Mouse (Mus musculus) intestine, postnatal 0 days (tissue): ENCODE results near the gene Cxcl12. TPM values are rescaled to one million over a fixed set of nuclear protein-coding genes. Genes with fewer than 3 reads are reported as not detected.

ENCODE experiments used
- ATAC-seq: fragments of 200-750 bp; cut with Nextera tagmentation; 2 replicates; pipeline ENCODE4 v1.8.0; 2017; ENCODE audit warnings: mild to moderate bottlenecking, moderate TSS enrichment, moderate library complexity
- H3K27ac ChIP-seq: fragments of 300-500 bp; sonication (generic); 2 replicates; pipeline ENCODE4 v1.5.1; 2014; ENCODE audit warnings: mild to moderate bottlenecking, low read depth, low read length, moderate library complexity
- H3K27me3 ChIP-seq: fragments of 300-500 bp; sonication (generic); replicated peaks from 2 replicates; pipeline ENCODE4 v1.6.1; 2014; ENCODE audit warnings: low read length, mixed read lengths; ENCODE audit not compliant: control insufficient read depth, insufficient read depth
- H3K36me3 ChIP-seq: fragments of 300-500 bp; sonication (generic); 2 replicates; pipeline ENCODE4 v1.6.1; 2014; ENCODE audit warnings: mild to moderate bottlenecking, moderate library complexity; ENCODE audit not compliant: control insufficient read depth, insufficient read depth
- H3K4me1 ChIP-seq: fragments of 300-500 bp; sonication (generic); replicated peaks from 2 replicates; pipeline ENCODE4 v1.6.1; 2014; ENCODE audit warnings: antibody characterized with exemption, low read length, mixed read lengths; ENCODE audit not compliant: control insufficient read depth, insufficient read depth
- H3K4me2 ChIP-seq: fragments of 300-500 bp; sonication (generic); replicated peaks from 2 replicates; pipeline ENCODE4 v1.6.1; 2014; ENCODE audit warnings: low read depth, mild to moderate bottlenecking, moderate library complexity
- H3K4me3 ChIP-seq: fragments of 300-500 bp; sonication (generic); 2 replicates; pipeline ENCODE4 v1.5.1; 2014; ENCODE audit warnings: low read depth, low read length
- H3K9ac ChIP-seq: fragments of 300-500 bp; sonication (generic); 2 replicates; pipeline ENCODE4 v1.6.1; 2014; ENCODE audit warnings: mild to moderate bottlenecking, low read depth, low read length
- H3K9me3 ChIP-seq: fragments of 300-500 bp; sonication (generic); 2 replicates; pipeline ENCODE4 v1.6.1; 2016; ENCODE audit warnings: mixed run types; ENCODE audit not compliant: control insufficient read depth
- CTCF ChIP-seq: sonication (generic); IDR thresholded peaks from 2 replicates; pipeline ENCODE4 v1.5.1; 2016; ENCODE audit warnings: low read depth, mild to moderate bottlenecking, control low read depth, antibody characterized with exemption, moderate library complexity
- WGBS: fragments of 180-500 bp; shearing (Covaris S2); extraction: QIAGEN DNeasy Blood & Tissue Kit; methylation state at CpG from one replicate; pipeline ENCODE4 v1.1.7; 2014; 5-methylcytosine and 5-hydroxymethylcytosine counted together
- polyA plus RNA-seq: library from polyadenylated mRNA; unstranded; fragments of >200 nt; fragmentation: Nextera tagmentation; extraction: Ambion mirVana; gene quantifications from 2 replicates; pipeline ENCODE4 v1.2.1, GENCODE M21; 2015

Gene Cxcl12
- polyA plus RNA-seq, 1 experiment from 2014 or later = 58.0 TPM

GRCm38 (mm10) chr6:117210086-117210485 is 41.8 kb downstream of the Cxcl12 start:
- no peaks in the 10 kb centered on the region for H3K9me3 ChIP-seq
- no peak overlapping the region for H3K4me2 ChIP-seq
- no peak overlapping the region for H3K9ac ChIP-seq
- H3K36me3 ChIP-seq = no peaks in the 10 kb centered on the region
- no peak for TF ChIP-seq CTCF
- no peaks in the 10 kb centered on the region for H3K27me3 ChIP-seq
- no peaks in the 10 kb centered on the region for H3K4me1 ChIP-seq
- H3K4me3 ChIP-seq = no peak overlapping the region
- H3K27ac ChIP-seq = no peak overlapping the region
- 18% methylated on average over 6 of the region's 6 CpGs for WGBS
- 0 out of 2 replicates have a peak, but pooled peaks have one; percentile 13 for ATAC-seq

DNA sequence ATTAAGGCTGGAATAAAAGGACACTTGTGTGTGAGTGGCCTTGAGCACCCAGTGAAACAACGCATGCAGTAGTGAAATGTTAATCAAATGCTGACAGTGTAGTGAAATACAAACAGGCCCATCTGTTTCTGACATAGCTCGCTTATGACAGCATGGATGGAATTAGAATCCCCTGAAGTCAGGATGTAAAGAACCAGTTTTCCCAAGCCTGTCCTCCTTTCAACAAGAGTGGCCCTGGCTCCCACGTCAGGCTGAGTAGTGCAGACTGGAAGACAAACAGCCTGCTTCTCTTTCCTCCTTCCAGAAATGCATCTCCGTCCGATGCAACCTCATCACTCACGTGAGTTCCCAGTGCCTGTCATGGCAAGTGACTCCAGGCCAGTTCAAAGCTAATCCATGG is 42.2 kb downstream of the Cxcl12 start:
- no peak for TF ChIP-seq CTCF
- Histone ChIP-seq H3K27ac (no peak overlapping the region), H3K27me3 (no peaks in the 10 kb centered on the region), H3K4me2 (no peak overlapping the region), H3K36me3 (no peaks in the 10 kb centered on the region), H3K9me3 (no peaks in the 10 kb centered on the region), H3K4me3 (no peak overlapping the region), H3K9ac (no peak overlapping the region), H3K4me1 (no peaks in the 10 kb centered on the region)
- 46% methylated on average over 6 of the region's 6 CpGs for whole genome bisulfite sequencing
- ATAC-seq = no peak

GRCm38 (mm10) chr6:117214506-117214905 is 46.2 kb downstream of the Cxcl12 start:
- WGBS = 84% methylated on average over 5 of the region's 5 CpGs
- H3K27ac ChIP-seq = no peak overlapping the region
- TF ChIP-seq CTCF = no peak

GRCm38 (mm10) chr6:117218442-117219299 is 50.3 kb downstream of the Cxcl12 start:
- no peaks in the 10 kb centered on the region for H3K27me3 ChIP-seq
- H3K27ac ChIP-seq = no peak overlapping the region
- ATAC-seq = no peak
- H3K9me3 ChIP-seq = no peaks in the 10 kb centered on the region
- H3K9ac ChIP-seq = no peak overlapping the region
- no peaks in the 10 kb centered on the region for H3K4me1 ChIP-seq
- WGBS = 90% methylated on average over 9 of the region's 9 CpGs
- H3K4me3 ChIP-seq = no peak overlapping the region
- TF ChIP-seq CTCF = no peak
- no peak overlapping the region for H3K4me2 ChIP-seq
- H3K36me3 ChIP-seq = no peaks in the 10 kb centered on the region

More at GRCm38 (mm10) chr6:117214506-117214905, 46.2 kb downstream of the Cxcl12 start:
- no peak overlapping the region for H3K4me3 ChIP-seq
- H3K4me1 ChIP-seq = no peaks in the 10 kb centered on the region
- no peaks in the 10 kb centered on the region for H3K36me3 ChIP-seq
- ATAC-seq = no peak
- no peaks in the 10 kb centered on the region for H3K9me3 ChIP-seq
- H3K9ac ChIP-seq = no peak overlapping the region
- no peaks in the 10 kb centered on the region for H3K27me3 ChIP-seq
- no peak overlapping the region for H3K4me2 ChIP-seq

DNA sequence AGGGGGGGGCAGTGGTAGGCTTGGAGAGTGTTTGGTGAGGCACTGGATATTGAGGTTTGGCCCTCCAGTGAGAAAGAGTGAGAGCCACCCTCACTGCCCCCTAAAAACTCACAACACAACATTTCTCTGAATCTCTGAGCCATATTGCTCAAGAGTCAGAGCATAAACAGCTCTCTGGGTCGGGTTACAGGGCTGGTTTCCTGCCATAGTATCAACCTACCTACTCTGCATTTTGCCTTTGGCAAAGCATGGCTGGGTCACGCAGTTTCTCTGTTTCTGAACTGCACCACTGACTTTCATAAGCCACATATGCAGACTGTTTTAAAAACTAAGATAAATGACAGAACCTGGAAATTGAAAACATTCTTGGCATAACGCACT is 51.0 kb downstream of the Cxcl12 start:
- Histone ChIP-seq H3K9me3 (no peaks in the 10 kb centered on the region), H3K9ac (no peak overlapping the region), H3K4me1 (no peaks in the 10 kb centered on the region), H3K4me3 (no peak overlapping the region), H3K4me2 (no peak overlapping the region), H3K27me3 (no peaks in the 10 kb centered on the region), H3K36me3 (no peaks in the 10 kb centered on the region), H3K27ac (no peak overlapping the region)
- WGBS = 68% methylated on average over 3 of the region's 3 CpGs
- no peak for ATAC-seq
- no peak for TF ChIP-seq CTCF

DNA sequence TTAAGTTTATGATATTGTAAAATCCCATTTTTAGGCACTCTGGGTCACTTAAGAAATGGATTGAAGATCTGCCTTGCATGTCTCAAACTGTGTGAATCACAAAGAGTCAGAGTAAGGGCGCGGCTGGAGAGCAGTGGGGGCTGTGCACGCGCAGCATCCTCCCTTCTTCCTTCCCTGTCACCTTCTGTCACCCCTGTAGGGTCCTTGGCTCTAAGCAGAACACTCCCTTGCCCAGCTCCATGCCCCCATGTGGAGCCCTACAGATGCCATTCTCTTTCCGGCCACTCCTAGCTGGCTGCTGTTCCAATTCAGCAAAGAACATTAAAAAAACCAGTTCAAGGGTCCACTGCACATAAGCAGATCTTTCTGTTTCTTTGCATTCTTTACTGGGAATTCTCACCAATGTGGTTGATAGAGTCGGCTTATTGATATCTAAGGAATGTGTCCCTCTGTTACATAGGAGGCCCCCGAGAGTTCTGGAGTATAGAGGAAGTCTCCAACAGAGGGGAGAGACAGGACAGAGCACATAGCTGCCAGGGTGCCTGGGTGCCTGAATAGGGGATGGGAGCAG is 51.7 kb downstream of the Cxcl12 start:
- no peak overlapping the region for H3K27ac ChIP-seq
- no peaks in the 10 kb centered on the region for H3K27me3 ChIP-seq
- no peak overlapping the region for H3K4me3 ChIP-seq
- WGBS = 83% methylated on average over 7 of the region's 7 CpGs
- TF ChIP-seq CTCF = no peak
- no peak overlapping the region for H3K9ac ChIP-seq
- ATAC-seq = no peak
- no peaks in the 10 kb centered on the region for H3K9me3 ChIP-seq
- no peak overlapping the region for H3K4me2 ChIP-seq
- H3K4me1 ChIP-seq = no peaks in the 10 kb centered on the region
- no peaks in the 10 kb centered on the region for H3K36me3 ChIP-seq
